Mouse (Mus musculus) MEL (cell line): ENCODE measurements around the gene Best3. TPM values are rescaled to one million over a fixed set of nuclear protein-coding genes. Genes with fewer than 3 reads are reported as not detected.

Experiments used
- DNase-seq: peaks from one replicate; pipeline ENCODE4 v3.0.0; 2011; ENCODE audit warnings: low read depth, low spot score
- H3K27ac ChIP-seq: 2 replicates; pipeline ENCODE4 v1.5.1; 2012; ENCODE audit warnings: low read depth, mild to moderate bottlenecking, control low read depth, low read length, moderate library complexity; ENCODE audit not compliant: control insufficient read depth
- H3K27me3 ChIP-seq, 2 experiments: fragments of 150-350 bp in 1 of 2; sonication (generic) in 1 of 2; 2 replicates each; pipeline ENCODE4 v1.6.1; 2012; ENCODE audit warnings: low read length in 2 of 2, mild to moderate bottlenecking in 2 of 2, improper control_type of control experiment in 1 of 2, moderate library complexity in 1 of 2; ENCODE audit not compliant: insufficient read depth in 2 of 2, control insufficient read depth in 1 of 2
- H3K36me3 ChIP-seq, 2 experiments: 2 replicates each; pipeline ENCODE4 v1.6.1; 2012 to 2014; ENCODE audit warnings: low read length in 2 of 2, improper control_type of control experiment in 1 of 2, inconsistent platforms in 1 of 2, mild to moderate bottlenecking in 1 of 2; ENCODE audit not compliant: insufficient read depth in 2 of 2, control insufficient read depth in 1 of 2
- H3K4me1 ChIP-seq, 2 experiments: fragments of 150-350 bp in 1 of 2; sonication (generic) in 1 of 2; 2 replicates each; pipeline ENCODE4 v1.6.1; 2012; ENCODE audit warnings: low read length in 2 of 2, improper control_type of control experiment in 1 of 2, mild to moderate bottlenecking in 1 of 2; ENCODE audit not compliant: insufficient read depth in 2 of 2, control insufficient read depth in 1 of 2
- H3K4me3 ChIP-seq, 2 experiments: fragments of 150-350 bp in 1 of 2; sonication (generic) in 1 of 2; 2 replicates each; pipeline ENCODE4 v1.5.1; 2012; ENCODE audit warnings: low read depth in 2 of 2, low read length in 2 of 2, mild to moderate bottlenecking in 2 of 2, moderate library complexity in 2 of 2, control low read depth in 1 of 2, improper control_type of control experiment in 1 of 2; ENCODE audit not compliant: control insufficient read depth in 1 of 2, insufficient read depth in 1 of 2
- H3K79me2 ChIP-seq: 2 replicates; pipeline ENCODE4 v1.6.1; 2012; ENCODE audit warnings: mild to moderate bottlenecking, low read length, moderate library complexity; ENCODE audit not compliant: control insufficient read depth, poor library complexity, insufficient read depth
- H3K9ac ChIP-seq: 2 replicates; pipeline ENCODE4 v1.6.1; 2012; ENCODE audit warnings: low read depth, mild to moderate bottlenecking, control low read depth, low read length, moderate library complexity; ENCODE audit not compliant: control insufficient read depth, poor library complexity, severe bottlenecking
- H3K9me3 ChIP-seq: fragments of 150-350 bp; sonication (generic); replicated peaks from 2 replicates; pipeline ENCODE4 v1.6.1; 2012; ENCODE audit warnings: mild to moderate bottlenecking, low read length, improper control_type of control experiment, moderate library complexity; ENCODE audit not compliant: insufficient read depth
- BHLHE40 ChIP-seq: IDR thresholded peaks from 2 replicates; pipeline ENCODE4 v1.6.1; 2012; ENCODE audit warnings: low read depth, mild to moderate bottlenecking, inconsistent platforms, low read length, improper control_type of control experiment, borderline replicate concordance
- CHD1 ChIP-seq: IDR thresholded peaks from 2 replicates; pipeline ENCODE4 v1.6.1; 2012; ENCODE audit warnings: low read depth, mild to moderate bottlenecking, inconsistent platforms, low read length, improper control_type of control experiment
- CHD2 ChIP-seq: IDR thresholded peaks from 2 replicates; pipeline ENCODE4 v1.6.1; 2011; ENCODE audit warnings: low read length, improper control_type of control experiment
- CTCF ChIP-seq, 3 experiments: IDR thresholded peaks in 2 of 3; conservative IDR thresholded peaks in 1 of 3; 2 replicates each; pipeline ENCODE4 v1.5.1; 2011 to 2012; ENCODE audit warnings: low read length in 3 of 3, low read depth in 2 of 3, mild to moderate bottlenecking in 2 of 3, improper control_type of control experiment in 1 of 3, inconsistent platforms in 1 of 3, mixed read lengths in 1 of 3, moderate library complexity in 1 of 3; ENCODE audit not compliant: control insufficient read depth in 1 of 3, insufficient read depth in 1 of 3, poor library complexity in 1 of 3, severe bottlenecking in 1 of 3
- E2F4 ChIP-seq: IDR thresholded peaks from 2 replicates; pipeline ENCODE4 v1.6.1; 2011; ENCODE audit warnings: low read depth, low read length, improper control_type of control experiment, borderline replicate concordance
- ELF1 ChIP-seq: IDR thresholded peaks from 2 replicates; pipeline ENCODE4 v1.6.1; 2014; ENCODE audit warnings: low read depth, mild to moderate bottlenecking, inconsistent platforms, low read length, improper control_type of control experiment, moderate library complexity
- GATA1 ChIP-seq: IDR thresholded peaks from 2 replicates; pipeline ENCODE4 v1.6.1; 2011; ENCODE audit warnings: low read depth, low read length, improper control_type of control experiment
- HCFC1 ChIP-seq: IDR thresholded peaks from 2 replicates; pipeline ENCODE4 v1.6.1; 2012; ENCODE audit warnings: low read depth, mild to moderate bottlenecking, inconsistent platforms, low read length, improper control_type of control experiment, moderate library complexity
- KAT2A ChIP-seq: conservative IDR thresholded peaks from 2 replicates; pipeline ENCODE4 v1.6.1; 2012; ENCODE audit warnings: low read depth, low read length, improper control_type of control experiment, inconsistent platforms
- MAFK ChIP-seq: IDR thresholded peaks from 2 replicates; pipeline ENCODE4 v1.6.1; 2011; ENCODE audit warnings: low read depth, mild to moderate bottlenecking, low read length, improper control_type of control experiment, borderline replicate concordance
- MAX ChIP-seq: IDR thresholded peaks from 2 replicates; pipeline ENCODE4 v1.6.1; 2011; ENCODE audit warnings: low read length, improper control_type of control experiment
- MEF2A ChIP-seq: IDR thresholded peaks from 2 replicates; pipeline ENCODE4 v1.6.1; 2014; ENCODE audit warnings: low read depth, mild to moderate bottlenecking, inconsistent platforms, low read length, improper control_type of control experiment; ENCODE audit not compliant: poor library complexity, insufficient replicate concordance, severe bottlenecking; ENCODE audit errors: extremely low read depth
- MXI1 ChIP-seq: IDR thresholded peaks from 2 replicates; pipeline ENCODE4 v1.6.1; 2011; ENCODE audit warnings: mild to moderate bottlenecking, low read depth, low read length, improper control_type of control experiment
- MYC ChIP-seq: IDR thresholded peaks from 2 replicates; pipeline ENCODE4 v1.6.1; 2011; ENCODE audit warnings: low read depth, mild to moderate bottlenecking, low read length, improper control_type of control experiment, moderate library complexity
- NELFE ChIP-seq: IDR thresholded peaks from 2 replicates; pipeline ENCODE4 v1.6.1; 2011; ENCODE audit warnings: low read depth, low read length, improper control_type of control experiment
- NRF1 ChIP-seq: IDR thresholded peaks from 2 replicates; pipeline ENCODE4 v1.6.1; 2014; ENCODE audit warnings: low read depth, mild to moderate bottlenecking, inconsistent platforms, low read length, improper control_type of control experiment, moderate library complexity; ENCODE audit not compliant: poor library complexity, insufficient read depth, severe bottlenecking
- POLR2A ChIP-seq, 2 experiments: IDR thresholded peaks; 2 replicates each; pipeline ENCODE4 v1.6.1; 2011 to 2012; ENCODE audit warnings: low read length in 2 of 2, mild to moderate bottlenecking in 2 of 2, control low read depth in 1 of 2, improper control_type of control experiment in 1 of 2, low read depth in 1 of 2, moderate library complexity in 1 of 2; ENCODE audit not compliant: control insufficient read depth in 1 of 2, insufficient read depth in 1 of 2, poor library complexity in 1 of 2
- POLR2AphosphoS2 ChIP-seq: IDR thresholded peaks from 2 replicates; pipeline ENCODE4 v1.6.1; 2011; ENCODE audit warnings: low read length, improper control_type of control experiment
- POLR2AphosphoS5 ChIP-seq: IDR thresholded peaks from 2 replicates; pipeline ENCODE4 v1.6.1; 2012; ENCODE audit warnings: low read depth, borderline replicate concordance, mild to moderate bottlenecking, inconsistent platforms, low read length, moderate library complexity, mixed read lengths
- RAD21 ChIP-seq: IDR thresholded peaks from 2 replicates; pipeline ENCODE4 v1.6.1; 2011; ENCODE audit warnings: mild to moderate bottlenecking, low read depth, low read length, improper control_type of control experiment
- SMC3 ChIP-seq: IDR thresholded peaks from 2 replicates; pipeline ENCODE4 v1.6.1; 2011; ENCODE audit warnings: low read depth, low read length, improper control_type of control experiment
- TAL1 ChIP-seq: IDR thresholded peaks from 2 replicates; pipeline ENCODE4 v1.6.1; 2012; ENCODE audit warnings: mild to moderate bottlenecking, inconsistent platforms, low read length, moderate library complexity, mixed read lengths
- TCF12 ChIP-seq: IDR thresholded peaks from 2 replicates; pipeline ENCODE4 v1.6.1; 2014; ENCODE audit warnings: low read depth, mild to moderate bottlenecking, inconsistent platforms, low read length, improper control_type of control experiment, moderate library complexity
- UBTF ChIP-seq: IDR thresholded peaks from 2 replicates; pipeline ENCODE4 v1.6.1; 2012; ENCODE audit warnings: low read depth, mild to moderate bottlenecking, inconsistent platforms, low read length, improper control_type of control experiment, moderate library complexity, borderline replicate concordance; ENCODE audit not compliant: insufficient read depth
- USF1 ChIP-seq: IDR thresholded peaks from 2 replicates; pipeline ENCODE4 v1.6.1; 2014; ENCODE audit warnings: low read depth, mild to moderate bottlenecking, inconsistent platforms, low read length, improper control_type of control experiment, moderate library complexity
- ZKSCAN1 ChIP-seq: IDR thresholded peaks from 2 replicates; pipeline ENCODE4 v1.6.1; 2012; ENCODE audit warnings: low read depth, mild to moderate bottlenecking, inconsistent platforms, low read length, improper control_type of control experiment, moderate library complexity
- ZMIZ1 ChIP-seq: IDR thresholded peaks from 2 replicates; pipeline ENCODE4 v1.6.1; 2012; ENCODE audit warnings: low read depth, mild to moderate bottlenecking, inconsistent platforms, low read length, improper control_type of control experiment, moderate library complexity
- polyA plus RNA-seq, 2 experiments: library from polyadenylated mRNA; stranded (reverse) in 1 of 2; unstranded in 1 of 2; fragments of >175 nt in 1 of 2; fragments of >200 nt in 1 of 2; gene quantifications; 2 replicates each; pipeline versions ENCODE4 v1.2.1 to v1.2.4; 2012; ENCODE audit warnings: low replicate concordance in 2 of 2, low read depth in 1 of 2; ENCODE audit not compliant: insufficient read length in 2 of 2, insufficient read depth in 1 of 2, missing spikeins in 1 of 2
- total RNA-seq: library from RNA; depleted of rRNA; stranded (reverse); fragments of 300-350 nt; gene quantifications from 2 replicates; pipeline ENCODE4 v1.2.3, GENCODE M21; 2012; rRNA removed

Gene Best3
- total RNA-seq, result not detected in 2 replicates
- polyA plus RNA-seq, result not detected

- Histone ChIP-seq H3K27ac (no peak within 1 kb of the TSS), H3K9me3 (no peaks in the 10 kb centered on the region), H3K79me2 (no peaks in the 10 kb centered on the region), H3K4me1 (no peaks in the 10 kb centered on the region), H3K36me3 (no peaks in the 10 kb centered on the region), H3K9ac (no peak within 1 kb of the TSS), H3K27me3 (peaks cover 2 to 4% of the 10 kb centered on the region in 2 experiments; a peak in 2 of 4 replicates), H3K4me3 (no peak within 1 kb of the TSS)
- no peak for DNase-seq
- TF ChIP-seq USF1 (no peak), MEF2A (no peak), MXI1 (no peak), CHD2 (no peak), HCFC1 (no peak), TAL1 (no peak), MYC (no peak), CTCF (IDR thresholded peaks at IDR 0.05 in 2 of 3, conservative IDR thresholded peaks at IDR 0.05 in 1 of 3; ENCODE audit: control insufficient read depth in 1 of 3, insufficient read depth in 1 of 3, low read depth in 2 of 3, low read length in 3 of 3, poor library complexity in 1 of 3, severe bottlenecking in 1 of 3) (no peak), NELFE (no peak), ZMIZ1 (no peak), KAT2A (no peak)
- TF ChIP-seq, all 39 proteins: peak for 0
Measured at GRCm38 (mm10) chr10:116986264-116987082, at the start of gene Best3. Gene Best3 (plus strand): TSS chr10:116986314.

GRCm38 (mm10) chr10:116943025-116943424 is 43.1 kb upstream of the Best3 start:
- Histone ChIP-seq H3K4me3 (no peak overlapping the region), H3K4me1 (no peaks in the 10 kb centered on the region), H3K36me3 (peaks cover 0 to 2% of the 10 kb centered on the region in 2 experiments; a peak in 1 of 4 replicates), H3K9ac (no peak overlapping the region), H3K79me2 (peaks cover 7% of the 10 kb centered on the region; the same call in 1 of the 2 replicates), H3K27me3 (no peaks in the 10 kb centered on the region), H3K9me3 (no peaks in the 10 kb centered on the region), H3K27ac (no peak overlapping the region)
- TF ChIP-seq ZMIZ1, result no peak
- TF ChIP-seq E2F4, result no peak
- TF ChIP-seq NRF1, result no peak
- no peak for TF ChIP-seq CHD1
- no peak for TF ChIP-seq POLR2A (IDR thresholded peaks at IDR 0.05; ENCODE audit: control insufficient read depth in 1 of 2, insufficient read depth in 1 of 2, low read depth in 1 of 2, low read length in 2 of 2, poor library complexity in 1 of 2)
- TF ChIP-seq TAL1, result no peak
- no peak for TF ChIP-seq HCFC1
- no peak for TF ChIP-seq ELF1
- peak; percentile 44 for TF ChIP-seq SMC3
- no peak for TF ChIP-seq POLR2AphosphoS2
- no peak for TF ChIP-seq USF1
- TF ChIP-seq NELFE, result no peak
- TF ChIP-seq MEF2A, result no peak
- TF ChIP-seq TCF12, result no peak
- TF ChIP-seq MAX, result 0 out of 2 replicates have a peak, but pooled peaks have one; percentile 20
- no peak for TF ChIP-seq MAFK
- TF ChIP-seq UBTF, result no peak
- no peak for TF ChIP-seq GATA1
- TF ChIP-seq ZKSCAN1, result no peak
- peak; percentile 66 to 74 (median 68) for TF ChIP-seq CTCF (IDR thresholded peaks at IDR 0.05 in 2 of 3, conservative IDR thresholded peaks at IDR 0.05 in 1 of 3; ENCODE audit: control insufficient read depth in 1 of 3, insufficient read depth in 1 of 3, low read depth in 2 of 3, low read length in 3 of 3, poor library complexity in 1 of 3, severe bottlenecking in 1 of 3)
- TF ChIP-seq POLR2AphosphoS5, result no peak
- peak; percentile 44 for TF ChIP-seq RAD21
- no peak for TF ChIP-seq BHLHE40
- 0 out of 2 replicates have a peak, but pooled peaks have one; percentile 22 for TF ChIP-seq MYC
- DNase-seq, result peak; percentile 64
